ENCODE assay signal across 8 mouse cellular contexts in the genomic region with DNA sequence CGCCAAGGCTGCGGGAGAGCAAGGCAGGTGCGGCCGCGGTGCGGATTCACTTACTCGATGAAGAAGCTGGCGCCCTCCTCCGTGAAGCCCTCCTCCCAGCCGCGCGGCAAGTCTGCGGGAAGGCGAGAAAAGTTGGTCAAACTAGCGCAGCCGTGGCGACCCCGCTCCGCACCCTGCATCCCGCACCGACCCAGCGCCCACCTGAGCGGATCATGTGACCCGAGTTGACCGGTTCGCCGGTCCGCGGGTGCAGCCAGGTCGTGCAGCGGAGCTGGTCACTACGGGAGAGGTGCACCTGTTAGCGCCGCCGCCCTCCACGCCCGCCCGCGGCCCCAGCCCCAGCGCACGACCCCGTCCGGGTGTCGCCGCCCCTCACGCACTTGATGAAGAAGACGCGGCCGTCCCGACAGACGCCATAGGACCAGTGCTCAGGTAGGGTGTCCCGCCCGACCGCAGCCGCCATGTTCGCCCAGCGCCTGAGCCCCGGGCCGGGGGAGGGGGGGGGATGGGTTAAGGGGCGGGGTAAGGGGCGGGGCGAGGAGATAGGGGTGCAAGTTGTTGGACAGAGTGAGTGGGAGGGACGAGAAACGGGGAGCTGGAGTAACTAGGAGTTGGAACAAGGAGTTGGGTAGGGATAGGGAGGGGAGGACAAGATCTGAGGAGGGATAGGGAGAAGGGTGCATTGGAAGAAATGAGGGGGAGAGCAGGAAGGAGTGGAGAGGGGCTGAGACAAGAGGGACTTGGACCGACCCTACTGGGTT. TPM values are rescaled to one million over a fixed set of nuclear protein-coding genes. Genes with fewer than 3 reads are reported as not detected.
DNase-seq lines count a peak whose midpoint lies in the region; ATAC-seq and TF ChIP-seq lines count a peak whose summit lies in the region.

A gene (minus strand): TSS at position 506 of the 761 bp plus-strand sequence.

- H3K9me3 ChIP-seq in forebrain, postnatal 0 days (ENCODE audit: low read length): no peaks in the 10 kb centered on the region
- no peaks in the 10 kb centered on the region for H3K9me3 ChIP-seq in liver, embryonic 11.5 days (ENCODE audit: control insufficient read depth, low read length)

- no peaks in the 10 kb centered on the region for H3K4me1 ChIP-seq in forebrain, postnatal 0 days (ENCODE audit: insufficient read depth)
- peaks cover 7% of the 10 kb centered on the region; the same call in 1 of the 2 replicates for H3K4me1 ChIP-seq in liver, embryonic 11.5 days (replicated peaks; ENCODE audit: control insufficient read depth, insufficient read depth, low read length)

- H3K79me2 ChIP-seq in myocyte (ENCODE audit: control insufficient read depth, insufficient read depth): no peaks in the 10 kb centered on the region

- peaks cover 17% of the 10 kb centered on the region; the same call in 1 of the 2 replicates for H3K27me3 ChIP-seq in forebrain, postnatal 0 days (ENCODE audit: insufficient read depth, low read length)
- H3K27me3 ChIP-seq in liver, embryonic 11.5 days (replicated peaks; ENCODE audit: control insufficient read depth, insufficient read depth, low read length): peaks cover 9% of the 10 kb centered on the region; the same call in 1 of the 2 replicates
- peaks cover 21% of the 10 kb centered on the region for H3K27me3 ChIP-seq in myocyte (ENCODE audit: control insufficient read depth, insufficient read depth, insufficient read length)

- under 1% methylated on average over 65 of the region's 65 CpGs for WGBS in forebrain, postnatal 0 days
- 0% methylated on average over 58 of the region's 65 CpGs for WGBS in liver, embryonic 11.5 days

- H3K9ac ChIP-seq in forebrain, postnatal 0 days: peak within 1 kb of the TSS; percentile 35
- peak within 1 kb of the TSS; percentile 69 for H3K9ac ChIP-seq in liver, embryonic 11.5 days (ENCODE audit: low read depth, low read length)

- H3K27ac ChIP-seq in forebrain, postnatal 0 days (ENCODE audit: low read depth, low read length): no peak within 1 kb of the TSS
- H3K27ac ChIP-seq in liver, embryonic 11.5 days (ENCODE audit: low read depth, low read length): peak within 1 kb of the TSS; percentile 11; the same call in 1 of the 2 replicates

- peak; percentile 30 for DNase-seq in gastrocnemius, postnatal 10 days
- no peak for DNase-seq in gastrocnemius, adult 18-20 months (ENCODE audit: low spot score)
- peak; percentile 31 for DNase-seq in cerebellum, adult 11-12 months
- no peak for DNase-seq in forebrain, postnatal 0 days
- peak; percentile 82 for DNase-seq in kidney, adult 18-20 months
- peak; percentile 80 for DNase-seq in liver, embryonic 11.5 days (ENCODE audit: low spot score)
- peak; percentile 52 to 54 for DNase-seq in thymus, adult 18-20 months

- peak; percentile 37 for ATAC-seq in forebrain, postnatal 0 days
- peak; percentile 80 for ATAC-seq in liver, embryonic 11.5 days (replicated peaks; ENCODE audit: low FRiP score)

- peak within 1 kb of the TSS; percentile 100 for H3K4me2 ChIP-seq in forebrain, postnatal 0 days (ENCODE audit: low read depth)
- H3K4me2 ChIP-seq in liver, embryonic 11.5 days: peak within 1 kb of the TSS; percentile 96
- peak within 1 kb of the TSS; percentile 75 for H3K4me2 ChIP-seq in myocyte (ENCODE audit: low read depth)

- H3K36me3 ChIP-seq in forebrain, postnatal 0 days (ENCODE audit: insufficient read depth): no peaks in the 10 kb centered on the region
- H3K36me3 ChIP-seq in liver, embryonic 11.5 days (ENCODE audit: control insufficient read depth, insufficient read depth, low read length): no peaks in the 10 kb centered on the region
- H3K36me3 ChIP-seq in myocyte (ENCODE audit: control insufficient read depth, insufficient read depth): no peaks in the 10 kb centered on the region

- no peak within 1 kb of the TSS for H3ac ChIP-seq in myocyte (ENCODE audit: control insufficient read depth, insufficient read length)

- peak within 1 kb of the TSS; percentile 60 for H3K4me3 ChIP-seq in forebrain, postnatal 0 days (ENCODE audit: low read depth, low read length)
- H3K4me3 ChIP-seq in liver, embryonic 11.5 days (ENCODE audit: low read depth, low read length): peak within 1 kb of the TSS; percentile 88
- H3K4me3 ChIP-seq in myocyte: no peak within 1 kb of the TSS

- TF ChIP-seq POLR2A in myocyte (IDR thresholded peaks at IDR 0.05; ENCODE audit: insufficient read length, low read depth): no peak

- TF ChIP-seq CTCF in forebrain, postnatal 0 days (IDR thresholded peaks at IDR 0.05; ENCODE audit: low read depth): no peak

TF ChIP-seq in myocyte, 11 proteins besides CTCF, POLR2A, EP300 and RAD21:
- peak in 1 of 3 experiments; percentile 5 for TF ChIP-seq MYOG (IDR thresholded peaks at IDR 0.05; ENCODE audit: control insufficient read depth in 1 of 3, insufficient read depth in 1 of 3, insufficient read length in 2 of 3, low read depth in 2 of 3)
- no peak for TF ChIP-seq TCF12 (IDR thresholded peaks at IDR 0.05; ENCODE audit: insufficient read depth, poor library complexity, severe bottlenecking)
- no peak for TF ChIP-seq MAX (IDR thresholded peaks at IDR 0.05; ENCODE audit: low read depth)
- TF ChIP-seq POLR2AphosphoS2 (IDR thresholded peaks at IDR 0.05; ENCODE audit: insufficient read length, low read depth): no peak
- TF ChIP-seq MYOD1 (IDR thresholded peaks at IDR 0.05; ENCODE audit: control insufficient read depth in 1 of 3, insufficient read length in 2 of 3, low read depth in 2 of 3): peak in 1 of 3 experiments; percentile 15
- TF ChIP-seq SRF (IDR thresholded peaks at IDR 0.05; ENCODE audit: control insufficient read depth, insufficient read length, low read depth): no peak
- TF ChIP-seq REST (IDR thresholded peaks at IDR 0.05; ENCODE audit: insufficient read depth, insufficient read length): no peak
- no peak for TF ChIP-seq USF1 (IDR thresholded peaks at IDR 0.05; ENCODE audit: low read depth)

RNA-seq across cellular contexts. Expression of the gene that starts here (rescaled TPM):
- total RNA-seq in gastrocnemius, postnatal 10 days (2021): 1 to 10 TPM; 2.6 to 3.2 TPM
- total RNA-seq in gastrocnemius, adult 18-20 months (2021): 1 to 10 TPM in 1 of 2 experiments, under 1 TPM in 1; 0.71 to 1.5 TPM
- 9.9 and 17.0 TPM in 2 replicates for total RNA-seq in forebrain, postnatal 0 days (2014; rRNA removed)
- 3.3 and 5.4 TPM in 2 replicates for polyA plus RNA-seq in forebrain, postnatal 0 days (2015; fragmentation: Nextera tagmentation; extraction: Ambion mirVana)
- 4.9 and 7.9 TPM in 2 replicates for polyA plus RNA-seq in liver, embryonic 11.5 days (2014; fragmentation: Nextera tagmentation; extraction: Ambion mirVana)
- polyA plus RNA-seq in myocyte (2012; fragmentation: generic; extraction: Trizol): 2.6 TPM

Comparison
In these comparisons a context has a peak if more than half of its experiments do, and no peak if none do; other contexts are left out.
1. DNase-seq: peak in gastrocnemius, postnatal 10 days (single experiment), cerebellum, adult 11-12 months (single experiment), kidney, adult 18-20 months (single experiment), liver, embryonic 11.5 days (single experiment) and thymus, adult 18-20 months (2 of 2); none in gastrocnemius, adult 18-20 months (single experiment) and forebrain, postnatal 0 days (single experiment).
2. Peak in every context shown above with its lines, with median percentiles within 50 percentile points of each other: H3K4me2 ChIP-seq.